Mouse (Mus musculus) liver, adult 2 months (tissue): Measurements from ENCODE around the gene Btn2a2.

ENCODE experiments used
- CTCF ChIP-seq: fragments of 200-500 bp; IDR thresholded peaks from 2 replicates; pipeline ENCODE4 v1.5.1; 2011; ENCODE audit warnings: low read depth, low read length, control low read depth
- POLR2A ChIP-seq: fragments of 200-500 bp; IDR thresholded peaks from 2 replicates; pipeline ENCODE4 v1.6.1; 2011; ENCODE audit warnings: low read length, control low read depth; ENCODE audit not compliant: insufficient read depth; ENCODE audit errors: extremely low read depth

DNA sequence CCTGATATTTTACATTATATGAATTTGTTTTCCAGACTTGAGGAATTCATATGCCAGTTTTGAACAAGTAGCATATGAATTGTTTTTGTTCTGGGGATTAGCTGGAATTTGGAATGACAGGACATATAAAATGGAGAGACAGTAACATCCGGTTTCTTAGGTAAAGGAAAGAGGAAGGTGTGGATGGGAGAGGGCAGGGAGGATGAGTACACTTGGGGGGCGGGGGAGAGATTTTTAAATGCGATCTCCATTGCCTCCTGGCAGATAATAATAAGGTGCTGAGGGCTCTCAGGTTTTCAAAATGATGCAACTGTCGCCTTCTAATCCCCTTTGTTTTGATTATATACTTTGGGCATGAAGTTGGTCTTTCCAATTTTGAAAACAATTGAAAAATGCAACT is 53.4 kb downstream of the Btn2a2 start:
- TF ChIP-seq POLR2A (no peak), CTCF (no peak)
